Mouse (Mus musculus) urinary bladder, postnatal 36 days (tissue): ENCODE measurements around the gene Vhl.

Source experiments
- DNase-seq, 2 experiments: peaks; one replicate each; pipeline ENCODE4 v3.0.0; 2022; ENCODE audit warnings: low spot score in 2 of 2, mixed read lengths in 1 of 2

The Vhl gene

DNA sequence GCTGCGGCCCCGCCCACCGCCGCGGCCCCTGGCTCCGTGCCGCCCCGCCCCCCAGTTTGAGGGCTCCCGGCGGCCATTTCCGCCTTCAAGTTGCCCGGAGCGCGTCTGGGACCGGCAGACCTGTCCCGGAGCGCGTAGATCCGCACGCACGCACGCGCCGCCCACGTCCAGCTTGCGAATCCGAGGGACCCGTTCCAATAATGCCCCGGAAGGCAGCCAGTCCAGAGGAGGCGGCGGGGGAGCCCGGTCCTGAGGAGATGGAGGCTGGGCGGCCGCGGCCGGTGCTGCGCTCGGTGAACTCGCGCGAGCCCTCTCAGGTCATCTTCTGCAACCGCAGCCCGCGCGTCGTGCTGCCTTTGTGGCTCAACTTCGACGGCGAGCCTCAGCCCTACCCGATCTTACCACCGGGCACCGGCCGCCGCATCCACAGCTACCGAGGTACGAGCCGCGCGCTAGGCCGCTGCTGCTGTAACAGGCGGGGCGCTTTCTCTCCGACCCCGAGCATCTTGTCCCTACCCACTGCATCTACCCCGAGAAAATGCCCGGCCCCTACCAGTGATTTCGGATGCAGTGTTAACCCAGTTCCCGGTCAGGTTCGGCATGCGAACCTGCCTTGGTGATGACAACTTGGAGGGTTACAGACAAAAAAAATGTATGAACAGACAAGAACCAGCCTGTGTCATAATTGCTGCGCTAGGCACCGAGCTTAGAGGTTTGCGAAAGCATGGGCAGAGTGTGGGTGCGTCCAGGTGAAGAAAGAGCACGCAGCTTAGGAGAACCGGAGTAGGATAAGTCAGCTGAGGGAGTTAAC is at the start of gene Vhl:
Gene Vhl (plus strand): TSS at position 19 of the 811 bp plus-strand sequence.
- peak; percentile 82 to 90 for DNase-seq

DNA sequence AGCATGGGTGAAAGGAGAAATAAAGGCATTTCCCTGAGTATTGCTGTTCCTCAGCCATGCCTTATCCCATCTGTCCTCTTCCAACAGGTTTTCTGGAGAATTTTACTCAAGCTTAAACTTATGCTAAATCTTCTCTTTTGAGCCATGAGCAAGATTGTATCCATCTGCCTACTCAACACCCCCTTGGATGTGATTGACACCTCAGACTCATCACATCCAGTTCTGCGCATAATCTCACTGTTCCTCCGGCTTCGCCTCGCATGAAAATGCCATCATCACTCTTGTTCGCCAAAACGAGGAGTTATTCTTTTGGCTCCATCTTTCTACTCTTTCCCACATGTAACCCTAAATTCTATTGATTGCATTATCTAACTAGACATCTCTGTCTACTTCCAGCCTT is 47.7 kb upstream of the Vhl start:
- DNase-seq, result no peak

DNA sequence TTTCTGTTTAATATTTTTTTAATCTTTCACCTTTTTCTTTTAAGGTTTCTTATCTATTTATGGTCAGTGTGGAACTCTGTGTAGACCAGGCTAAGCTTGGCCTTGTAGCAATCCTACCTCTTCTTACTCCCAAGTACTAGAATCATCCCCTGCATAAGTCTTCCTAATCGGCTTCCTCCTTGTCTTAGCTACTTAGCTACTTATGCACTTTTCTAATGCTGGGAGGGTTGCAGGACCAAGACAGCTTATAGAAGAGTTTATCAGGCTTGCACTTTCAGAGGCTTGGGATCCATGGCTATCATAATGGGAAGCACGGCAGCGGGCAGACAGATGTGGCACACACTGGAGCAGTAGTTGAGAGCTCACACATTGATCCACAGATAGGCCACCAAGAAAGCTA is 44.5 kb upstream of the Vhl start:
- no peak for DNase-seq

DNA sequence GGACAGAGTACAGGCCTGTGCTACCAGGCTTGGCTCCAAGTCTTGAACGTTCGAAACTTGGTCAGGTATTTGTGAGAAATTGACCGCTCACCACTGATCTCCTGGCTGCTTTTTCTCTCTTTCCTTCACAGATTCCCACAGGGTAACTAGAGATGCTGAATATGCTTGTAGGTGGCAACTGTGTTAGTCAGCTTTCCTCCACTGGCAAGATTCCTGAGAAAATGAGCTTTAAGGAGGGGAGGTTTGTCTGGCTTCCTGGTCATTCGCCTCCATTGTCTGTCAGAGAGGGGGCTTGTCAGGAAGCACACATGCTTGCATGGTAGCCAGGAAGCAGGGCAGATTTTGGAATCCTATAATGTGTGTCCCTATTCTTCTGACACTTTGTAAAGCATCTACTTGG is 40.7 kb upstream of the Vhl start:
- DNase-seq, result no peak

DNA sequence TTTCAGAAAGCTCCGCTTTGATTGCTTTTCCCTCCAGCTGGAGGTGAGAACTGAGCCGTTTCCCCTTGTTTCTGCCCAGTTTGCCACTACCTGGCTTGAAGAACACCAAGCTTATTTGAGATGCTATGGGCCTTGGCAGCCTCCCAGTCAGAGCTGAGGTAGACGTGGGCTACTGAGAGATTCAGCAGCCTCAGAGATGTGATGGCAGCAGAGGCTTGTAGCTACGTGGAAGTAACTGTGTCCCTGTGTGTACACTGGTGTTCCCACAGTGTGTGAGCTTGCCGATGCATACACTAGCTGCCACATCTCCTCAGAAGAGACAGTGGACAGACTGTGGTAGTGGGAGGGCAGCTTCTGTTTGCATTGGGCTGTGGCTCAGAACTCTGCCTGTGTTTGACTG is 38.7 kb upstream of the Vhl start:
- no peak for DNase-seq

DNA sequence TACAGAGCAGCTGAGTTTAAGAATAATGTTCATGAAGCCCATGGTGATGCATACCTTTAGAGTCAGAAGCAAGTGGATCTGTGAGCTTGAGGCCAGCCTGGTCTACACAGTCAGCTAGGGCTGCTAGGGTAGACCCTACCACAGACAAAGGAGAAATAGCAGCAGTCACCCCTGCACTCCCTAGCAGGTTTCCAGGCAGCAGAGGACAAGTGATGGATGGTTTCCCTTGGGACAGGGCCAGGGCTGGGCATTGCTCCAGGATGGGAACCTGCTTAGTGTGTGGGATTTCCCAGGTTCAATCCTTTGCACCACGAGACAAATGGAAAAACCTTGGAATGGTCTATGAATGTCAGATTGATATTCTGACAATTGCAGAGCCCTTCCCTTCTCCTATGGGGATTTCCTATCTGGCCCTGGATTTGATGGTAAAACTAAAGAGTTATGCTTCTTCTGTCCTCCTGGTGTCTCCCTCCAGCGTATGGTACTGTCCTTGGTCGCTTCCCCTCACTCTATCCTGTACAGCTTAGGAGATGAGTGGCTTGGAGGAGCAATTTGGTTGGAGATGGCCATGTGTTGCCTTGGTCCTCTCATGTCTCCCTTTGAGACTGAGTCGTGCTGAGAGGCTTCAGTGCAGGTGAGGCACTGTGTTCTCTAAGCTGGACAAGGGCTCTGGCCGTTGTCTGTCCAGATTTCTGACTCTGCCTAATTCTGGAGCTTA is 37.1 kb upstream of the Vhl start:
- no peak for DNase-seq

DNA sequence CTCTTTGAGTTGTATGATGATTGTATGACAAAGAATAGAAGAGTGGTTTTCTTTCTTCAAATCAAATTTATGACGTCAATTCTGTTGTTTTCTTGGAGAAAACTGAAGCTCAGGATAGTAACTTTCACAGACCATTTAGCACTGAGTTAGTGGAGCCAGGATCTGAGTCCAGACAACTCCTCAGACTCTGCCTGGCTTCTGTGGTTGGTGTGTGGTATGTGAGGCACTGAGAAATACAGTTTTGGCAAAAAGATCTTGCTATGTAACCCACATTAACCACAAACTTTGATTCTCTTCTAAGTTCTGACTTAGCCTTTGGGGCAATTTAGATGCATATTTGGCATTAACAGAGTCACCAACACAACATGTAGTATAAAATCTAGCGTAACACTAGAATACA is 31.1 kb upstream of the Vhl start:
- DNase-seq, result no peak

DNA sequence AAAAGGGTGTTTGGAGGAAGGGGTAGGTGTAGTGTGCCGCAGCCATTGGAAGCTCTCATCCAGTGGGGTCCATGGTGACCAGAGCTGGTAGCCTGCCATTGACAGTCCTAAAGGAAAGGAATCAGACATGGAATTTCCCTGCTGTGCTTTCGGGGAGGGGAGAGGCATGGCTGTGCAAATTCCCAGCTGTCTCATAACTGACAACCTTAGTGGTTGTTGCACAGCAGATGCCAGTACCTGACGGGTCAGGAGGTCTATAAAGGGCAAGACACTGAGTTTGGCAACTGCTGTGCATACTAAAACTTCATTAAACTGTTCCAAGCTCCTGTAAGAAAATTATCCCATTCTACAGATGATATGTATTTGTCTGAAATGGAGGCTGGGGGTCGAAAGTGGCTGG is 25.8 kb upstream of the Vhl start:
- DNase-seq, result no peak

DNA sequence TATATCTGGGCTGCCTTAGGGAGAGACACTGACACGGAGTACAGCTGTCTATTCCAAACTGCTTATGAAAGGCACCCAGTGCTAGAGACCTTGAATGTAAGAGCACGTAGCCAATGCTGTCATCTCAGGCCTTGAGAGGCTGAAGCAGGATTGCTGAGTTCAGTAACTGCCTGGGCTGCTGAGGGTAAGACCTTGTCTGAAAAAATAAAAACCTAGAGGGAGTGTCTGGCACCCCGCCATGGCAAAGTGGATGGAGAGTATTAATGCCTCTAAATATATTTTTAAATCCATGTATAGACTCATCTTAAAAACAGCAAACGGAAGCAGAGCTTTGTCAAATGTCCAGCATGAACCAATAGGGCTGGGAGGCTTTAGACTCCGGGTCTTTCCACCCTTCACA is 23.9 kb upstream of the Vhl start:
- no peak for DNase-seq

DNA sequence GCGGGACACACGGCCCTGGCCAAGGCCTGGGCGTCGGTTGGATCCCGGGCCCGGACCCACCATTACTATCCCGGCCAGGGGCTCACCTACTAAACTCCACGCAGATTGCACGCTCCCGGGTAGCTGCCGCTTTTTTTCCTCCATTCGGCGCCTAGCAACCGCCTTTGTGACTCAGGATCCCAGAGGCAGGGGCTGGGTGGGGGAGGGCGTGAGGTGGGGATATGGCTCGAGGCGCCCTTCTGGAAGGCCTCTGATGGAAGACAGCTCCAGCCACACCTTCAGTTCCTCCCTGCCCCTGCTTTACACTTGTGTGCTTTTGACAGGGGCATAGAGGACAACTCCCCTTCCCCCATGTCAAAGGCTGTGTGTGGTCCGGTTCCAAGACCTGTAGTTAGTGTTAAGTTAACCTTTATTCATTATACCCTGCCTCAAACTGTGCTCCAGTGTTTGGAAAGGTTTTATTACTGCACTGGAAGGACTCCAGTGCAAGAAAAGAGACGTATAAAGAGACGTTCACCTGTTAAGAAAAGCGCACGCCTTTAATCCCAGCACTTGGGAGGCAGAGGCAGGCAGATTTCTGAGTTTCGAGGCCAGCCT is 23.1 kb upstream of the Vhl start, which contains the start of gene Fancd2os:
Gene Fancd2os (minus strand): TSS at position 173 of the 597 bp plus-strand sequence.
- no peak for DNase-seq

DNA sequence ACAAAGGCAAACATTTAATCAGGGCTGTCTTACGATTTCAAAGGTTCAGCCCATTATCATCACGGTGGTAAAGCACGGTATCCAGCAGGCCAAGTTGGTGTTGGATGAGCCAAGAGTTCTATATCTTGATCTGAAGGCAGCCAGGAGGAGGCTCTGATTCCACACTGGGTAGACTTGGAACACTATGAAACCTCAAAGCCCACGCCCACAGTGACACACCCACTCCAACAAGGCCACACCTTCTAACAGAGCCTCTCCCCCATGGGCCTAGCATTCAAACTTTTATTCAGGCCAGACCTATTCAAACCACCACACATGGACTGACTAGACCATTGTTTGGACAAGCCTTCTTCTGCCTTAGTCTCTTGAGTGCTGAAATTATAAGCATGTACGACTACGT is 20.9 kb upstream of the Vhl start:
- no peak for DNase-seq

DNA sequence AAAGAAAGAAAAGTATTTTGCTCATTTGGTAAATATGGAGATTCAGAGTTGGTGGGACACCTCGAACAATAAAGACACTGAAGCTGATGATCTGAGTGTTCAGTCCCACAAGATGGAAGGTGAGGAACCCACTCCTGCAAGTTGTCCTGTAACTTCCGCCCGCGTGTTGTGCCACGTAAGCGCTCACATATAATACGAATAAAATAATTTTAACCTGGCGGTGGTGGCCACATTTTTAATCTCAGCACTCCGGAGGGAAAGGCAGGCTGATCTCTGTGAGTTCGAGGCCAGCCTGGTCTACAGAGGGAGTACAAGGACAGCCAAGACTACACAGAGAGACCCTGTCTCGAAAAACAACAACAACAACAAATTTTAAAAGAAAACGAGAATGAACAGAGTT is 19.8 kb upstream of the Vhl start:
- no peak for DNase-seq

DNA sequence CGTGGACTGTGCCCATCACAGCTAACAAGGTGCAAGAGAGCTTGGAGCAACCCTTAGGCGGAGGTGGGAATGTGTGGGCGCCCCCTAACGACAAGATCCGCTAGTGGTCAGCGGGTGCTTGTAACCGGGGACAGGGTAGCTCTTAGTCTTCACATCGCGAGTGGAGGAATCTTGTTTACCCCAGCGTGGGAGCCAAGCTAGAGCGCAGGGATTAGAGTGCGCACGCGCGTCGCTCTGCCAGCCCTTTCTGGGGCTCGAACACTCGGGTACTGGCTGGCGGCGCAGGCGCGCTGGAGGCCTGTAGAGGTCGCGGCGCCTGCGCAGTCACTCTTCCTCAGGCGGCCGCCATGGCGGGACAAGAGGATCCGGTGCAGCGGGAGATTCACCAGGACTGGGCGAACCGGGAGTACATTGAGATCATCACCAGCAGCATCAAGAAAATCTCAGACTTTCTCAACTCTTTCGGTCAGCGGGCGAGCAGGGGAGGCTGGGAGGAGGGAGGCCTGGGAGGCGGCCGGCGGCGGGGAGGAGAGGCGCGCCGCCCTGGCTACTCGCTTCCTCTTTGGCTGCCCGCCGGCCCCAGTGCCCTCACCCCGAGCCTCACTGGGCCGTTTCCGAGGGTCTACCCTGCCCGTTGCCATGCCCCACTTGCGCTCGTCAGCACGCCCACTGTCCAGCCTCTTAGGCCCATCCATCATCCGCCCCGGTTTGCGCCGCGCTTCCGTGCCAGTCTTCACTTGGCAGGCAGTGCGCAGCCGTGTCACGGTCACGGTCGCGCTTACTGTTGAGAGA is 19.1 kb upstream of the Vhl start, which contains the start of gene Brk1:
Gene Brk1 (plus strand): TSS at position 341 of the 792 bp plus-strand sequence.
- DNase-seq, result peak; percentile 77 to 85

DNA sequence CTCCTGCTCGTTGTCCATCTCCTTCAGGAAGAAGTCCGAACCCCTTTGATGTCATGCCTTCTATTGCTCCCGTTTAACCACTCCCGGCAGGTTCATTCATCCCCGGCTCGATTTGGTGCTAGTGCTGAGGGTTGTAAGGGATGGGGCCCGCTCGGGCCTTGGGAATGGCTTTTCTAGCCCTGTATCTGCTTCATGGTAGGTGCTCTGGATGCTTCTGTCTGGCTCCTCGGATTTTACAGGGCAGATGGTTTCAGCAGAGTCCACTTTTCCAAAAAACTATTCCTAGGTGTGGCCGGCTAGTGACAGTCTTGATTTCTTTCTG is 18.6 kb upstream of the Vhl start:
- peak in 1 of 2 experiments; percentile 46 for DNase-seq

DNA sequence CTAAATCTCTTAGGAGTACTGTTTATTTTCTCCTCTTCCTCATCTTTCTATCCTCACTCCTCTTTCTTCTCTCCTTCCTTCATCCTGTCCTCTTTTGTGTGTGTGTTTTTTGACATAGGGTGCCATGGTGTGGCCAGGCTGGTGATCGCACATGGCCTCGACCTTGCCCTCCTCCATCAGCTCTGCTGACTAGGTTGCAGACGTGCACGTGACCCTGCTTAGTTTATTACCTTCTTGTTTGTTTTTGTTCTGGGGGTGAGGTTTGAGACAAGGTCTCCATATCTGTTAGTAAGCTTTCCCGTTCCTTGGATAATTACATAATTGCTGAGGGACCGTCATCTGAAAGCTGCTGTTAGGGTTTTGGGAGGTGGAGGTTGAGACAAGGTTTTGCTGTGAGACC is 14.9 kb upstream of the Vhl start:
- DNase-seq, result no peak

DNA sequence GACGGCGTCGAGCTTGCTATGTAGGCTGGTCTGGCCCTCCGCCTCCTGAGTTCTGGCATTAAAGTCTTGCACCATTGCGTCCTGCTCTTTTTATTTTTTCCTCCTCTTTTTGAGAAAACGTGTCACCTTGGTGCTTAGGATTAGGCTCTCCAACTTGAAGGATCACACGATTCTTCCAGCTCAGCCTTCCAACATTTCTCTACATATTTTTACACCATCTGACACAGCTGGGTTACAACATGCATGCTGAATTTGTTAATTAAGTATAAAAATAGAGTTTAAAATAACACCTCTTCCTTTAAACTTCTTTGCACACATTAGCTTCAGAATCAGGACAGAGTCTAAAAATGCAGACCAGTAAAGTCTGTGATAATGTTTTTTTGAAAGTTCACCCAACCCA is 14.5 kb upstream of the Vhl start:
- no peak for DNase-seq

DNA sequence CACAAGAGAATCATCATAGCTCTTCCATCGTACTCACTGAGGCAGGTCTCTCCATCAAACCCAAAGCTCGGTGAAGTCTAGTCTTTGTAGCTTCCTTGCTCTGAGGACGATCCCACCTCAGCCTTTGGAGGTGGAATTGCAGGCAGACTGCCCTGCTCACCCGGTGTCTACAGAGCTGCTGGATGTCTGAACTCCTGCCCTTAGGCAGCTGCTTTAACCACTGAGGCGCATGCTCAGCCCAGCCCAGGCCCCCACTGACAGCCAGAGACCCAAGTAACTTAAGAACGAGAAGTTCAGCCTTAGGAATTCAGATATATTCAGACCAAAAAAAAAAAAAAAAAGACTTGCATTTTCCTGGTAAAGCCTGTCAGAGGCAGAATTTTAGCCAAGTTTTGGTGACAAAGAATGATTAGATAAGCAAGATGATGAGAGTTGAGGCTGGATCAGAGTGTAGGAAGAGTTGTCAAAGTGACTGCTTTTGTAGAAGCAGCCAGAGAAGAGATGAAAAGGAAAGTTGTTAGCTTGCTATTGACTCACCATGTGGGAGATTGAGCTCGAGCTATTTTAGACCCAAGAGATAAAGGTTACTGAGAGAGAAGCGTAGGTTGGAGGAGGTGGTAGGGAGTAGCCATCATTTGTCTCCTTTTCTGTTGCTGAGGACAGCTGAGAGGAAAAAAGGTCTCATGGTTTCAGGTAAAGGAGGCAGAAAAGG is 11.3 kb upstream of the Vhl start:
- DNase-seq, result no peak

DNA sequence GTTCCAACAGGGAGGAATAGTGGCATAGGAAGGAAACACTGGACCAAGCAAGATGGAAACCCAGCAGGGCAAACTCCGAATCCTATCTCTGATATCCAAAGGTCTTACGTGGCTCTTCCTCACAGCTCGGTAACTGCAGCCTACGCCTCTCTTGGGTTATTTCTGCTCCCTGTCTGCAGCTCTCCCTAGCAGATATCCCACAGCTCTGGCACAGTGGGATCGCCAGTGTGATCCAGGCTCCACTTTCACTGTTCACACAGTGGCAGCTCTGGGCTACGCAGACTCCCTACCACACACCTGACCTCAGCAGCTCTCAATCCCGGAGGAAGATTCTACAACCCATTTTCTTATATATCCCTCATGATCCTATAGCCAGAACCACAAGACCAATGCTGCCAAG is 9.6 kb upstream of the Vhl start:
- DNase-seq, result no peak

DNA sequence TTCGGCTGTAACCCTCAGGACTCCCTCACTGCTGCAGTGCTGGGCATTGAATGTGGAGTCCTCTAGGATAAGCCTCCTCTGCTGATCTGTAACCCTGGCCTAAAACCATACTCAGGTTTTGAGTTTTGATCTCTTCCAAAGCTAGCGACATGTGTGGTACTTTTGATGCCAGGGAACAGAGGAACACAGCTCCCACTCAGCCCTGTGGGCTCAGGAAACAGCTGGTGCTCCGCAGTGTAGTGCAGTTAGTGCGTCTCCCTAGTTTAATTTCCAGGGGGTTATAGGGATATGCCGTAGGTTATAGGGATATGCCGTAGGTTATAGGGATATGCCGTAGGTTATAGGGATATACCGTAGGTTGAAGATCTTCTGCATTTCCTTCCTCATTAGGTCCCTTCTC is 8.8 kb upstream of the Vhl start:
- no peak for DNase-seq

DNA sequence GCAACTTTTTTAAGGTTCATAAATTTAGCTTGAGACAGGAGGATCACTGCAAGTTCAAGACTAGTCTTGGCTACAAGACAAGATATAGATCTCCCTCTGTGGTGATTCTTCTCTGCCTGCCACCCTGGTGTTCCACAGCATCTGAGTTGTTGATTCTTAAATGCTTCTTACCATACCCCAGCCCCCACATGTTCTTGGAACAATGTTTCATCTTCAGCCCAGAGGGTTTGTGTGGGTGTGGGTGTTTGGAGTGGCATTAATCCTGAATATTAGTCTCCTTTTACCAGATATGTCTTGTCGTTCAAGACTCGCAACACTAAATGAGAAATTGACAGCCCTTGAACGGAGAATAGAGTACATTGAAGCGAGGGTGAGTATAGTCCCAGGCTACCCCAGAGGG is 8.3 kb upstream of the Vhl start:
- no peak for DNase-seq

DNA sequence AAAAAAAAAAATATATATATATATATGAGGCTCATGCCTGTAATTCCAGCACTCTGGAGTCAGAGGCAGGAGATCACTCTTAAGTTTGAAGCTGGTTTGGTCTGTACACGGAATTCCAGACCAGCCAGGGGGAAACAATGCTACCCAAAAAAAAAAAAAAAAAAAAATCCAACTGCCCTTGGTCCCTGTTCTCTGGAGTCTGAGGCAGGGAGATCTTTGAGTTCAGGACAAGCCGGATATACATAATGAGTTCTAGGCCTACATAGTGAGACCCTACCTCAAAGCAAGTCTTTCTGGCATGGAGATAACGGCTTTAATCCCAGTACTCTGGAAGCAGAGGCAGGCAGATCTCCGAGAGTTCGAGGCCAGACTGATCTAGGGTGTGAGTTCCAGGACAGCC is 373 bp upstream of the Vhl start:
- DNase-seq, result no peak
